Mouse (Mus musculus): ENCODE results near the gene Myo16.

The Myo16 gene

DNA sequence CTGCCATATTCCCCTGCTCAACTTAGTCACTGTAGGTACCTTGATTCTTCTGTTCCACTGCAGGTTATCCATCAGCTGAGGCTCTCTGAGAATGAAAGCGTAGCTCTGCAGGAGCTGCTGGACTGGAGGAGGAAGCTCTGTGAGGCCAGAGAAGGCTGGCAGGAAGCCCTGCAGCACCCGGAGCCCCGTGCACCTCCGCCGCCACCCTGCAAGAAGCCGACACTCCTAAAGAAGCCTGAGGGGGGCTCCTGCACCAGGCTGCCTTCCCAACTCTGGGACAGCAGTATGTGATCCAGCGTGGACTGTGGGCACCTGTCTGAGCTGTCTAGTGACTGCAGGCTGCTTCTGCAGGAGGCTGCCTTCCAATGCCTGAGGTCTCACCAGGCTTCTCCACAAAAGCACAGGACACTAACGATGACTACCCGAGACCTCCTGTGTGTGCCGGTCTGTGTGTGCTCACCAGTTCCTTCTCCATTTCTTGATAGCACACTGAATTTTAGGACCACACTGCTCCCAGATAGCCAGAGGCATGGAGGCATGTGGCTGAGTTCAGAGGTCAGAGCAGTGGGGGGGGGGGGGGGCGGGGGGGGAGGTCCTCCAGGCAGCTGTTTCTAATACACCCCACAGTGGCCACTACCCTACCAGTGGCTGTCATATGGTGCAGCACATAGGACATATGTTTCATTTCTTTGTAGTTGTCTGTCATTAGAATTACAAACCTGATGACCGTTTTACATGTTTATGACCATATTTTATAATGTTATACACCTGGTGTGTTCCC, 479.8 kb downstream of the Myo16 start:
- no peak for DNase-seq

DNA sequence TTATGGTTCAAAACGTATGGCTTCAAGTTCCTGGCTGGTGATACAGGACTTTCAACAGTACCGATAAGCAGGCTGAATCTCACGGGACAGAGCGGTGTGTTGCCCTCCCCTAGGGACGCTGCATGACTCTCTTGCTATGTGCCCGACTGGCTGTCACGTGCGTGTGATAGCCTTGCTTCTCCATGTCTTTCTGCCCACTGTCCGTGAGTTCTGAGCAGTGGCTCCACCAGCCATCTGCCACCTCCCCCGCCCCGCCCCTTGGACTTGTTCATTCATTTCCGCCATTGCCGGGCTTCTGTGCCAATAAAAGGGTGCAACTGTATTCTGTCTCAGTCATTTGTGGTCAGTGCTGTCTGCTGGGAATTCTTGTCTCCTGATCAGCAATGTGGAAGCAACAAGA, 480.7 kb downstream of the Myo16 start:
- peak; percentile 7 for DNase-seq

DNA sequence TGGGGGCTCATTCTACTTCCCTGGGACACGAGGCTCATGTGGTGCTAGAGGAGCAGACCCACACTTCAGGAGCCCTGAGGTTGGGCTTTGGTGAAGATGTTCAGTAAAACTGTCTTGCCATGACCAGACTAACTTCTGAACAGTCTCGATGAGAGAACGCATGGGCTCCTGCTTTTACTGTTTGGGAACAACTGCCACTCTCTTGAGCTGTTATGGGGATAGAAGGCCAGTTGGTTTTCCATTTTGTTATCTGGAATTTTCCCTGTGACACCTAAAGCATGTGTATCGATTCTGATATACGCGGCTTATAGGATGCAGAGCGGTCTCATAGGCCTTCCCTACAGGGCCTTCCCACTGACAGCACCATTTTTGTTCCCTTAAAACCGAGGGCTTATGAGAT, 485.2 kb downstream of the Myo16 start:
- DNase-seq = no peak

DNA sequence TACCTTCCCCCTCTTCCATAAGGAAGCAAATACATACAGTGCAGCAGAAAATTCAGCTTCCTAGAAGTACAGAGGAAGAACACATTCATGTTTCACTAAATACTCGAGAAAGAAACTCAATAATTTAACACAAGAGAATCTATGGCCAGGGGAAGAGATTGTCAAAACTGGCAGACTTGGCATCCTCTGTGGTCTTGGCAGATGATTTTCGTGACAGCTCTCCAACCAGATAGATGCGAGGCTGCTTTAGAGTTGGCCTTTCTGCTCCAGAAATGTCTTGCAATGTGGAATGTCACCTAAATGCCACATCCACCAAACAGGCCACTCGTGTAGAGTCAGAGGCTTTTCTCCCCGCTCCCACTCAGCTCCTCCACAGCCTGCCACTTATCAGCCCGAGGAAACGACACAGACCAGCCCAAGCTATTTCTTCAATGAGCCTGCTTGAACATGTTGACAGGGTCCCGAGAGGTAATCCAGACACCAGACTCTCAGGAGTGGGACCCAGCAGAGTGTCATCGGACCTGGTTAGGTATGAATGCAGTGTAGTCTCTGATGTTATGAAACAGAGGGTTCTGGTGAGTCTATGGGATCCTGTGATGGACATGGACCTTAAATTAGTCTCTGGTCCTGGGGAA, 486.6 kb downstream of the Myo16 start:
- no peak for DNase-seq

DNA sequence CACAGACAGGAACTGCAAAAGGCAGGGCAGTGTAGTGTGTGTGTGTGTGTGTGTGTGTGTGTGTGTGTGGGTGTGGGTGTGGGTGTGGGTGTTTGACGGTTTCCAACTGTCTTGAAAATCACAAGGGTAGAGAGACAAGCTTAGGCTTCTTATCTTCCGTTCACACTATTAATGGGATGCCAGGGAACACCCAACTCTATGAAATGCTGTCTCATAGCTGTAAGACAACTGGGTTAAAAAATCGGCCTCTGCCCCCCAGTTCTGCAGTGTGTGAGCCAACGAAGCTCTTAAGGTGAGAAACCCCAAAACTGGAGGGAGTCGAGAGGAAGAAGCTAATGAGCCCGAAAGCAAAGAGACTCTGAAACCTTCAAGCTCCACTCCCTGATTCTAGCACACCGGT, 487.1 kb downstream of the Myo16 start:
- no peak for DNase-seq

DNA sequence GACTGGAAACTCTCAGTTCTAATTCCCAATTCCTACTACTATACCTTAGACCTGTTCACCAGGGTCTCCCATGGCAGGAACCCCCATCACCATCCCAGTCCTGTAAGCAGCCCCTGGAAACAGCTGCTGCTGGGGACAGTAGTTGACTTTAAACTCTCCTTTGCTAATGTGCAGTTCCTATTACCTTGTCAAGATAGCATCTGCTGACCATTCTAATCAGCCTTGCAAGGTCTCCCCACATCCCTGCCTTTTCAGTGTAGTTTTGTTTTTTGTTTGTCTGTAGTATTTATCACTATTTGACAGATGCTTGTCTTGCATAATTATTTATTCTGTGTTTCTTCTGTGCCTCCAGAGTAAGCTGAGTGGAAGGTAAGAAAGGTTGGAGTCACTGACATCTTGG, 487.6 kb downstream of the Myo16 start:
- no peak for DNase-seq

DNA sequence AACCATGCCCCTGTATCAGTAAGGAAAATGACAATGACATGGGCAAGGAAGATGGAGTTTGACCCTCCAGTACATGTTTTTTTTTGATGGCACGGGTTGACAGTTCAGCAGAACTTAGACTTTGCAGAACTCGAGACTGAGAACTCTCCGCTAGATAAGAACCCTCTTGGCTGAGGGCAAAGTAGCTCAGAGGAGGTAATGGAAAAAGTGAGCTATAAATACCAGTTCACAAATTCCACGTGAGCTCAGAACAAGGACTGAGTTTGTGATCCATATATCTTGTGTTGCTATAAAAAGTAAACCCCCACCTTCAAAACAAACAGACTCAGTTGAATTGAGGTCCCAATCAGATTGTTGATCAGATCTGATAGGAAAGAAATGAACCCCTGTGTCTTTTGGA, 489.5 kb downstream of the Myo16 start:
- no peak for DNase-seq

DNA sequence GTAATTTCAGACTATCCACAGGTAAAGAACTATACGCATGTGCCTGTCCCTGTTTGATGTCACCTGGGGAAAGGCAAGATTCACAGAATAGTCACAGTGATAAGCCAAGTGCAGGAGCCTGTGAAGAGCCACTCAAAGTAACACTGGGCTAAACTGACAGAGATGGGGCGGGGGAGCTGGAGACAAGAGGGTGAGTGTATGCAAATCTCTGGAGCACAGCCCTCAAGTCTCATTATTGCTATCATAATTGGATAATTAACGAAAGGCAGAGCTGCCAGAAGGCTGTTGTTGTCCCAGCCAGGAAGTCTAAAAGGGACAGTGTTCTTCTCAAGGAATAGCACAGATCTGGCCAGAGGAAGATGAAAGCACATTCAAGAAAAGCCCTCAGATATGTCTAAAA, 490.8 kb downstream of the Myo16 start:
- no peak for DNase-seq

DNA sequence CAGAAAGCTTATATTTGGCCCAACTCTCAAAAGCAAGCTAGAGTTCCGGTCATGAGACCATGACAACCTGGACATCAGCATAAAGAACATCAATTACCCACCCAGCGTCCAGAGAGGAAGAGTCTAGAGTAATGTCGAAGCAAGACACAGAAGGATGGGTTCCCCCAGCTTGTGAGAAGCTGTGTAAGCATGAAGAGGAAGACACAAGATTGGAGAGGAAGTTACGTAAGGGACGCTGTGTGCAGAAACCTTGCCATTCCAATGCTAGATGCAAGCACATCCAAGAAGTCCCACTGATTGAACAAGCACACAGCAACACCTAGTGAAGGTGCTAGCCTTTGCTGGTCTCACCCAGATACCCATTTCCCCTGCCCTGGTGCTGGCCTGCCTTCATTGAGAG, 492.0 kb downstream of the Myo16 start:
- DNase-seq = no peak

DNA sequence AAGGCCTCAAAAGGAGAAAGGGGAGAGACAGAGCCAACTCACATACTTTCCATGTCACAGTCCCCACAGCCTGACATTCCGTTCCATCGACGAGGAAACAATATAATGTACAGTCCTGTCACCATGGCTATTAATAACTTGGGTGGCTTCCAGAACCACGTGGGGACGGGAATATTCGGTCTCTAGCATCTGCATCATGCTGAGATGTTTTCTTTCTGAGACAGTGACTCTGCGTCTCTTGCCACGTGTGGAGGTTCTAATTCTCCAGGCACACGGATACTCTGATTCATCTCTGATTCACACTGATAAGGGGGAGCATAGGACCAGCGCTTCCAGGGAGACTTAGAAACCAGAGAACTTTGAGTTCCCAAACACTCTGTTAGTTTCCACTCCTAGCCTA, 492.8 kb downstream of the Myo16 start:
- DNase-seq = no peak

DNA sequence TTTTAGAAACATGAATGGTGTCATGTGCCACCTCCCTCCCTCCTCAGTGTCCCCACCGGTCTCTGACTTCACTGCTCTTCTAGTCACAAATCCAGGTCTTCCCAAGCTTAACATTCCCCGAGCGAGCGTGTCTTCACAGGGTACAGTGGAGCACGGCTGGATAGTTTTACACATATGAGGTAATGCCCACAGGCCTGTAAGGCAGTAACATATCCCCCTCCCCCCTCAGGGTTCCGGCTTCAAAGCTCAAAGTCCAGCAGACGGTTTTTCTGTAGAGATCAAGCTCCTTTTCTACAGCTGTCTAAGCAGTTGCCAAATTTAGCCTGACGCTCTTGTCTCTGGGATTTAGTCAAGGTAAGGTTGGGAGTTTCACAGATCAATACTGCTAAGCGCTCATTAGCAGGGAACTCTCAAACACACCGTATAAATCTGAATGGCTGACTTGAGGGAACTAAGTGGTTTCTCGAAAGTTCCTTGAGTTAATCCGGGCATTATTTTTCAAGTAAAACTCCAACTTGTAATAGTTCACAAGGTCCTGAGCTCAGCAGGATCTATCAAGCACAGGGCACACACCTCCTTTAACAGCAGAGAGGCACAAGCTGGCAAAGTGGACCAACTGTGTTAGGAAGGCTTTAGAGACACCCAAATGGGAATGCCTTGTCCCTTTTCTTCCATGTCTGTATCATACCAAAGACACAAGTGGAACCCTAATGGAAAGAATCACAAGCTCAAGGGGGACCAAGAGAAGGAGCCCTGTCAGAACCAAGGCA, 498.0 kb downstream of the Myo16 start:
- DNase-seq = no peak

DNA sequence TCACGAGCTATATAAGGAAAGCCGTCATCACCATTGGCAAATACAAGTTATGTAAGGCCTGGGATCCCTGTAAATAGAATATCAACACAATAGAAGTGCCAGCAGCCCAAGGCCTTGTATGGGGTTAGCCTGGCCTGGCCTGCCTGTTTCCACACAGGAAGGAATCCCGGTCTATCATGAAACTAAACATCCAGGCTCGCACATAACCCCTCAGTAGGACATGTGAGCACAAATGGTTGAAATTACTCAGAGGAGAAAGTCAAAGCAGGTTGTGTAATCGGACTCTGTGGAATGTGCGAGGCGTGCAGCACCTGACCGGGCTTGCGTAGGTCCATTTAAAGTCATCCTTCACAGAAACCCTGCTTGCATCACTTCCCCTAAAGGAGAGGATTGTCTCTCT, 499.6 kb downstream of the Myo16 start:
- peak; percentile 74 for DNase-seq

DNA sequence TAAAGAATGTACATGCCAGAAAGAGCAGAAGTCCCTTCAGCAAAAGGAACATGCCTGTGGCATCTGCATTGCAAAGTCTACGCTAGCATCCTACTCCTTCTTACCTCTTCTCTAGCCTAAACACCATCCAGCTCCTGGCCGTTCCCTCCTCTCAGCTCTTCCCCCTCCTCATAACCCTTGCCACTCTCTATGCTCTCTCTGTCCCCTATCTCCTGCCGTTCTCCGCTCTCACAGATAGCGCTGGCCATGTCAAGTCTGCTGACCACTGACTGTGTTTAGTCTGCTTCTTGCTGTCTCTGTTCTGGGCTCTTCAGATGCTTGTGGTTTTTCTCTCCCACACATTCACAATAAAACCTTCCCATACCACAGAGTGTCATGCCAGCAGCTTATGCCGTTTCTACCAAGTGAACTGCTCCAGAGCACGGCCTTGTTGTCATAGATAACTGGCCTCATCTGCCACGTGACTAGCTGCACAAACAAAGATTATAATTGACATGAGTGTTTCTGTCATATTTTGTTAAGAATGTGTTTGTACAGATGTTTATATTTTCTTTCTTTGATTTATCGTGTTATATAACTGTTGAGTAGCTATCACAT, 501.3 kb downstream of the Myo16 start:
- no peak for DNase-seq

DNA sequence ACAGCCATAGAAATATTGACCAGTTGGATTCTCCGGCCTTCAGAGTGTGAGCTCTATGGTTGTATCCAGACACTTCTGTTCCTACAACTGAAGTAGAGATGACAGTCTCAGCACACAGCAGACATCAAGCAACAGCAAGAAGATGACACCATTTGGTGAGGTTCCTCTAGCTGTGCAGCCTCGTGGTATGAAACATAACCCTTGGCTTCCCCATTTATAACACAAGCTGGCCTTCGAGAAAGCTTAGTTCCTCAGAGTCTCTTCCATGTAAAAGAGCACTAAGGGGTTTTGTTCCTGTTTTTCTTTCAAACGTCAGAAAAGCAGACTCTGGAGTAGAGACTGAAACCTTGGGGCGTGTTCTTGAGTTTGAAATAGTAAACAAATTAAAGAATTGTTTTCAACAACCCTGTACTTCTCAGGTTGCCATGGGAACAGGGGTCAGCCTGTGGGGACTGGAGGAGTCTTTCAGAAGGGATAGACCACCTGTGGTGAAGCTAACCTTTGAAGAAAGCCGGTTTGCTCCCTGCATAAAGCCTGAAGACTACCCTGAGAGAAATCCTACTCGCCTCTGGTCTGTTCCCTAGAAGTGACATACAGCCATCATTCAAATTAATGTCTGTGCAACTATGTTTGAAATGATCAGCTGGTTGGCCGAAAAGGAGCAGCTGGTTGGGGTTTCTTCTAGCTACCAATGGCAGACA, 510.2 kb downstream of the Myo16 start:
- DNase-seq = peak; percentile 46

DNA sequence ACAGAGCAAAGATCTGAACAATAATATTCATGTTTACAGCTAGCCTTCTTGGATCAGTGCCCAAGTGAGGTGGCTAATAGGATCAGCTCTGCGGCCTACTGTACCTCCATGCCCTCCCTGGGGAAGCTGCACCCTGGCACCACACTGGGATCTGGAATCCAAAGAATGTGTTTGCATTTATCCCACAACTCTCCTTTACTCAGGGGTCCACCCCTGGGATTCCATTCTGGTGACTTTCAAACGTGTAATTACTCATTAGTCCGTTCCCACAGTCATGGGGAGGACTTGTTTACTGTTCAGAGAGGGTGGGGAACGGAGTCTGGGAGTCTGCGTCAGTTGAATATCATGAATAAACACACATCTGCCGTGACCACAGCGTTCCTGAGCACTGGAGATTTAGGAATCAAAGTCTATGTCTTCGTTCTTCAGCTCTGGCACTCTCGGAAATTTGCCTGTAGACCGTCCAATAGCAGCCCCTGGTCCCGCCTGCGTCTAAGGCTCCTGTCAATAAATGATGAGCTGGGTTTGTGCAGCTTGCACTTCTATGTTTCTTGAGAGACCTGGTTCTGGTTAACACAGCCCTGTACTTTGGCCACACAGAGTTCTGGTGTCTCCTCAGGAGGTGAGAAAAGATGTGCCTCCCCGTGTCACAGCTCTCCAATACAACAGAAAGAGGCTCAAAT, 511.3 kb downstream of the Myo16 start:
- peak; percentile 34 for DNase-seq

DNA sequence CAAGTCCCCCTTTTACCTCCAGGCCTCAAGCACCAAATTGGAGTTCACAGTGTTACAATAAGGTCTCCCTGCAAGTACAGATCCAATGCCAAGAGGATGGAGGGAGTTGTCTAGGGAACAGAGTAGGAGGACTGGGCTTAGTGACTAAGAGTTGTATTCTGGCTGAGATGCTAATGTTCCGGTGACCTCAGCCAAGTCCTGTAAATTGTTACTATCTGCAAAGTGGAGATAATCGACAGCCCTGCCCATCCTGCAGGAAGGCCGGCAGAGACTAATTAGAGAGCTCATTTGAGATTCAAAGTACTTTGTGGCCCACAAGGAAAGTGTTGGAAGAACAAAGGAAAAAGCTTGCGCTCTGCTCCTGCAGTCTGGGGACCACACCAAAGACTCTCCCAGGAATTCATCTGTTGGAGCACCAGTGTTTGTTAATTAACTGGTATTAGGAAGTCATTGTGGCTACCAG, 512.1 kb downstream of the Myo16 start:
- peak; percentile 21 for DNase-seq

DNA sequence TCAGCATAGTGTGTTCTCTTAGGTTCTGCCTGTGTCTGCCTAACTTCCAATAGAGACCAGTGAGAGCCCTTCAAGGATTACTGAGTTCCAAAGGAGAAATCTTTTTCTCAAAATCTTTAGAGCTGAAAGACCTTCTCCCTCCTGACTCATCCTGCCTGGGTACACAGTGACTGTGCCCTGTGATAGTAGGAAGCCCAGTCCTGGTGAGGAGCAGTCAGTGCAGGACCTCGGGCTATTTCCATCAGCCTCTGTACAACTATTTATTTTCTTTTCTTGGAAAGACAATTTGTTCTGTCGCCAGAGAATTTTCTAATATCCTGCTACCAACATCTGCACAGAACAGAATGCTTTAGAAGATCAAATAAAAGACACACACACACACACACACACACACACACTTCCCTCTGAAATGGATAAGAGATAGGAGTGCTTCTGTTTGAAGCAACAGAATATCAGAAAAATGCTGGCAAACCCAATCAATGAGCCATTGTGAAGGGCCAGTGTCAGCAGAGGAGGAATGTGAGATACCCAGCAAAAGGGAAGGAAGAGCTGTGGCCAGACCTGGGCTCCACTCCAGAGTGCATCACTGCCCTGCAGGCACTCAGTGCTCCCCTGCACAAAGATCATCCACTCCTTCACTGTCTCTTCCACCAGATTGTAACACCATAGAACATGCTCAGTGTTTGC, 518.3 kb downstream of the Myo16 start:
- DNase-seq = no peak

DNA sequence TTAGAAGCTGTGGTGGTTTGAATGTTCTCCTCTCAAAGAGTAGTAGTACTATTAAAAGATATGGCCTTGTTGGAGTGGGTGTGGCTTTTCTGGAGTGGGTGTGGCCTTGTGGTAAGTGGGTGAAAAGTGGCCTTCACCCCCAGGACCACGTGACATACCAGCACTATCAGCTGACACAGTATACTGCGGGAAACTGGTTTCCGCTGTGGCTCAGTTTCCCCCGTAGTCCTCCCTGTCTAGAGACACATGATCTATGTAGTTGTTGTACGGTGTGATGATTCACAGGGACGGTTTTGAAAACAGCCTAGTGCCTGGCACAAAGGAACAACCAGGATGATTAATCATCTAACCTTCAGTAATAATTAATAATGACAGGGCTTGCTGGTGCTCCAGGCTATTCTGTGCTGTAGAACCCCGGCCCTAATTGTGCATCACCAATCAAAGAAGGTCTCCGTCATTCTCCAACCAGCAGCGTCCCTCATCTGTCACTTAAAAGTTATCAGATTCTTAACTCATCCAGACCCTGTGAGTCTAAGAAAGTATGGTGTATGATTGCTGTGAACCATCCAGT, 524.2 kb downstream of the Myo16 start:
- DNase-seq = no peak

DNA sequence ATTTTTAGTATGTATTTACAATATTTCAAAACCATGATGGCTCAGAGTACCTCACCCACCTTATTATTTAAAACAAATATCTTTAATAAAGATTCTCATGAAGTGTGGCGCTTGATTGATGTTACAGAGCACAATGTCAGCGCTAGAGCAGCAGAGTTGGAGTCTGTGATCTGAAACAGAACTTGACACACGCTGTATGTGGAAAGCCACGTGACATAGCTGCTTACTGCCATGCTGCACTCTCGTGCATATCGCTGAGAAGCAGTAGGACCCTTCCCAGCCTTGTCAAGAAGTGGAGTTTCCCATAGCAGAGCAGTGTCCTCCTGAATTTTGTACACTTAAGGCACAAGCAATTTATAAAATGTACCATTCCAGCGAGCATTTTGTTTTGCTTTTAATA, 528.2 kb downstream of the Myo16 start:
- DNase-seq = no peak

DNA sequence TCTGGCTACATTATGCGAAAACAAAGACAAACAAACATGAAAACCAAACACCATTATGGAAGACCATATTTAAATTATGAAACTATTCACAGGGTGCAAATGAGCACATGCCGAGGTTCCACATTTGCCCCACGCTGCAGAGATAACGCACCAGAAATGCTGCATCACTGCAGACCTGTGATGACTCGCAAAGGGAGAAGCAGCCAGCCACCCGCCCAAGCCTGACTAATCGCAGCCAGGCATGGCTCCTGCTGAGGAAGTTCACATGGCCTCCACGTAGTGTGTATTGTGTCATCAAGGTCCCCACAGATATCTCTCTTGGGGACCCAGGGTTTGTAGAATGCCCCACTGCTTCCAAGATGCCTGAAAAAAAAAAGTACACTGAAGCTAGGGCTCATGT, 529.4 kb downstream of the Myo16 start:
- no peak for DNase-seq

Data from lung, postnatal 36 days (tissue).